8 mouse cellular contexts compared by ENCODE assay signal in the genomic region with DNA sequence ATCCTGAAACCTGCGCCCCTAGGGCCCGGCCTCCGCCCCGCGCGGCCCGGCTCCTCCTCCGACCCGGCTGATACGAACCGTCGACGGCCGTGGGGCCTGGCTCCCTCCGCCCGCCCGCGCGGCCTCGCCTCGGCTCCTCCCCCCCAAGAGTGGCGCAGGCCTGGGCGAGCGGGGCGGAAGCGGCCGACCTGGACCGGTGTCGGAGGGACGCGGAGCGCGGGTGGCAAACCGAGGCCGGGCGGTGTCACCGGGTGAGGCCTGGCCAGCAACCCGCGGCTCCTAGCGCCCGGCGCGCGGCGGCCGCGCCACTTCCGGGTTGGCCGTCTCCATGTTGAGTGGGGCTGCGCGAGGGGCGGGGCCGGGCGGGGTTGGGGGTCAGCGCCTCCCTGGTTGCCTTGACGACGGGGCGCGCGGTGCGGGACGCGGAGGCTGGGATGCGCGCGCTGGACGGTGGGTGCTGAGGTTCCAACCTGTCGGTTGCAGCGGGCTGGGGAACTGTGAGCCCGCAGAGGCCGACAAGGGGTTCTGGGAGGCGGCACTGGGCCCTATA. TPM values are rescaled to one million over a fixed set of nuclear protein-coding genes. Genes with fewer than 3 reads are reported as not detected.
DNase-seq lines count a peak whose midpoint lies in the region; ATAC-seq lines count a peak whose summit lies in the region.

Gene Rab11fip2 (minus strand): TSS at position 333 of the 550 bp plus-strand sequence.

- H3K4me2 ChIP-seq in hindbrain, embryonic 12.5 days (replicated peaks): peak within 1 kb of the TSS; percentile 65

- H3K36me3 ChIP-seq in hindbrain, embryonic 12.5 days: no peaks in the 10 kb centered on the region

- no peaks in the 10 kb centered on the region for H3K27me3 ChIP-seq in hindbrain, embryonic 12.5 days

- ATAC-seq in hindbrain, embryonic 12.5 days (ENCODE audit: low FRiP score): peak; percentile 99

- H3K4me1 ChIP-seq in hindbrain, embryonic 12.5 days: peaks cover 10% of the 10 kb centered on the region; the same call in 1 of the 2 replicates

- peak within 1 kb of the TSS; percentile 96 for H3K27ac ChIP-seq in hindbrain, embryonic 12.5 days

- DNase-seq in NIH3T3 (ENCODE audit: low read depth): peak; percentile 96
- DNase-seq in cerebellum, adult 9-11 months: peak; percentile 90
- DNase-seq in frontal cortex, postnatal 10 days (ENCODE audit: low spot score in 2 of 2): peak; percentile 72 to 85
- DNase-seq in layer of hippocampus, postnatal 14 days (ENCODE audit: low spot score in 2 of 2): peak; percentile 86 to 90
- peak; percentile 85 for DNase-seq in lung, postnatal 10 days
- peak; percentile 81 for DNase-seq in ovary, postnatal 14 days (ENCODE audit: low spot score)
- peak; percentile 73 to 76 for DNase-seq in thymus, postnatal 10 days (ENCODE audit: low spot score in 2 of 2)

- peak within 1 kb of the TSS; percentile 91 for H3K4me3 ChIP-seq in hindbrain, embryonic 12.5 days

- H3K9me3 ChIP-seq in hindbrain, embryonic 12.5 days (replicated peaks): no peaks in the 10 kb centered on the region

- peak within 1 kb of the TSS; percentile 92 for H3K9ac ChIP-seq in hindbrain, embryonic 12.5 days

- WGBS in hindbrain, embryonic 12.5 days: under 1% methylated on average over 56 of the region's 72 CpGs

RNA-seq across cellular contexts. Expression of gene Rab11fip2, which starts in this region (rescaled TPM):
- 6.4 and 7.2 TPM in 2 replicates for polyA plus RNA-seq in hindbrain, embryonic 12.5 days (2016; fragmentation: Nextera tagmentation; extraction: Ambion mirVana)
- 10 to 100 TPM; 68.1 to 69.7 TPM for total RNA-seq in layer of hippocampus, postnatal 14 days (2021)

Comparison
In these comparisons a context has a peak if more than half of its experiments do, and no peak if none do; other contexts are left out.
1. Peak in every context shown above with its lines: DNase-seq, ATAC-seq, H3K4me3 ChIP-seq and H3K27ac ChIP-seq.